Mouse (Mus musculus) fat pad, adult 2 months (tissue): ENCODE results near the gene Fgfr2.

Experiments
- DNase-seq: peaks from one replicate; pipeline ENCODE4 v3.0.0-alpha.2; 2011; ENCODE audit warnings: low read depth, low spot score; ENCODE audit errors: extremely low read depth

Gene Fgfr2

GRCm38 (mm10) chr7:130265319-130266165 is 2857.6 kb downstream of the Fgfr2 start:
- DNase-seq: no peak

- DNase-seq: no peak
Measured at GRCm38 (mm10) chr7:130264616-130265318, 2858.4 kb downstream of the Fgfr2 start.

GRCm38 (mm10) chr7:130263799-130264351 is 2859.3 kb downstream of the Fgfr2 start:
- DNase-seq: no peak

GRCm38 (mm10) chr7:130263233-130263594 is 2859.9 kb downstream of the Fgfr2 start:
- DNase-seq: no peak

GRCm38 (mm10) chr7:130262528-130263232 is 2860.5 kb downstream of the Fgfr2 start:
- no peak for DNase-seq

GRCm38 (mm10) chr7:130261684-130262527 is 2861.2 kb downstream of the Fgfr2 start:
- DNase-seq: no peak

GRCm38 (mm10) chr7:130260905-130261683 is 2862.1 kb downstream of the Fgfr2 start:
- DNase-seq: no peak

- DNase-seq: no peak
Measured at GRCm38 (mm10) chr7:130260060-130260459, 2863.1 kb downstream of the Fgfr2 start.

GRCm38 (mm10) chr7:130258704-130259295 is 2864.3 kb downstream of the Fgfr2 start:
- DNase-seq: no peak

- DNase-seq: no peak
Measured at GRCm38 (mm10) chr7:130257991-130258703, 2865.0 kb downstream of the Fgfr2 start.

GRCm38 (mm10) chr7:130253264-130253663 is 2869.9 kb downstream of the Fgfr2 start:
- DNase-seq: no peak

- DNase-seq: no peak
Measured at GRCm38 (mm10) chr7:130251936-130252523, 2871.1 kb downstream of the Fgfr2 start.

- no peak for DNase-seq
Measured at GRCm38 (mm10) chr7:130250994-130251393, 2872.2 kb downstream of the Fgfr2 start.

GRCm38 (mm10) chr7:130248403-130248802 is 2874.7 kb downstream of the Fgfr2 start:
- no peak for DNase-seq

GRCm38 (mm10) chr7:130247831-130248230 is 2875.3 kb downstream of the Fgfr2 start:
- DNase-seq: no peak

- no peak for DNase-seq
Measured at GRCm38 (mm10) chr7:130246483-130246882, 2876.7 kb downstream of the Fgfr2 start.

- DNase-seq: no peak
Measured at GRCm38 (mm10) chr7:130244545-130244944, 2878.6 kb downstream of the Fgfr2 start.

- DNase-seq: no peak
Measured at GRCm38 (mm10) chr7:130243811-130244210, 2879.3 kb downstream of the Fgfr2 start.
